Mouse (Mus musculus): ENCODE measurements around the gene Naa38. TPM values are rescaled to one million over a fixed set of nuclear protein-coding genes. Genes with fewer than 3 reads are reported as not detected.
"Not testable (repeated sequence)": the region's sequence is repeated elsewhere in the genome, so short reads cannot be mapped to it uniquely, and the experiment has no call there.

Naa38 gene
- total RNA-seq, 2 experiments from 2014 or later = 62.4 to 86.0 TPM

DNA sequence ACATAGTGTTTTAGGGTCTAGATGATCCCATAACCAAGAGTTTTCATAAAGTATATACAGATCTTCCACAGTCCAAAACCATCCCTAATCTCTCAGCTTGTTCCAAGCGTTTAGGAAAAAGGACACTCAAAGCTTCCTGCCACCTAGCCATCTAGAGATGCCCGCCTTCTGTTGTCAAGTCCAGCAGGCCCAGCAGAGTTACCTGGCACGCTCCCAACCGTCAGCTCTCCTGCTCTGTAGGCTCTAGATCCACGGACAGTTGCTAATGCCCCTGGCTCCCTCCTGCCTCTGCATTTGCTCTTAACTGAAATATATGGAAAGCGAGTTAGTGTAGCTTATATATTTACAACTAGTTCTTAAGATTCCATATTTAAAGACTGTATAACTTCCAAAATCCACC lies 13.9 kb upstream of the Naa38 start:
- intact Hi-C loops (cut with DNase I) = loop anchor here (10.0 kb wide), 1 partner anchor 187 kb away; the partner anchor contains the start of gene Alox8
- Histone ChIP-seq H3K27ac (no peak overlapping the region), H3K4me3 (no peak overlapping the region)
- no peak for TF ChIP-seq CTCF (IDR thresholded peaks at IDR 0.05)
- no peak for DNase-seq

DNA sequence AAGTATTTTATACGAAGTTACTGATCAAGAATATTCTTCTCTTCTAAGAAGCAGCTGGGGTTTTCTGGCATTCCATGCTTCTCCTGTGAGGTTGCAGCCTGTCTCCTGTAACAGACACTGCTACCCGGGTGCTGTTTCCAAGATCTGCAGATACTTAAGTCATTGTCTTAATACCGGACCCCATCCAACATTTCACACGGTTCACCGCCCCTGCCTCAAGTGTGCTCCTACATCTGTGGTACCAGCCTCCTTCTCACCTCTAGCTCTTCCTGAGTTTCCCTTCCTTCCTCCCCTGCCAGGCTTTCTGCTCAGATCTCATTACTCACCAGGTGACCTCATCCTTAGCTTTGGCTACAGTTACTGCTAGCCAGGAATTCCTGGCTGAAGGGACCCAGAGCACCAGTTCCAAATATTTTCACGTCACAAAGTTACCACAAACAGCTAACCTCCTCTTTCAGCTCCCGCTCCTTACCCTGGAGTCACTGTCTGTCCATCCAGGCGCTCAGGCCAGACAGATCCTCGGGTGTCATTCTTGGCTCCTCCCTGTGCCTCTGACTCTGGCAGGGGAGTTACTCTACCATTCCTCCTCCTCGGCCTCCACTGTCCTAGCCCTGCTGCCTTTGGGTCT lies 12.7 kb upstream of the Naa38 start:
- no peak overlapping the region for H3K4me3 ChIP-seq
- peak overlapping the region; percentile 9; the same call in 1 of the 2 replicates for H3K27ac ChIP-seq
- intact Hi-C loops (cut with DNase I) = loop anchor here (10.0 kb wide), 1 partner anchor 188 kb away; the partner anchor contains the start of gene Alox8
- peak; percentile 50 for DNase-seq
- no peak for TF ChIP-seq CTCF (IDR thresholded peaks at IDR 0.05)

DNA sequence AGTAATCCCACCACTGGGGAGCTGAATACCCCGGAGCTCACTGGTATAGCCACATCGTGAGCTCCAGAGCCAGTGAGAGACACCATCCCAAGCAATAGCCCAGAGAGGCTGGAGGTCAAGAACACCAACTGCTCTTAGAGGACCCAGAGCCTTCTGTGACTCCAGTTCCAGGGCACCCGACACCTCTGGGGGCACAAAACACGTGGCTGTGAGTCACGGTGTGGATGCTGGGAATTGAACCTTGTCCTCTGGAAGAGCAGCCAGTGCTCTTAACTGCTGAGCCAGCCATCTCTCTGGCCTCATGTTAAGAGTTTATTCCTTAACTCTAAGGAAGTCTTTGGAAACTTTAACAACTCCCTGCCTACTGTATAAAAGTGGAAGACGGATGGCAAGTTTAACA lies 10.3 kb upstream of the Naa38 start:
- Histone ChIP-seq H3K27ac (no peak overlapping the region), H3K4me3 (no peak overlapping the region)
- intact Hi-C loops (cut with DNase I) = loop anchor here (5.0 to 10.0 kb wide), 2 partner anchors 63 to 190 kb away; partner anchors contain the start of genes Alox8, Cntrob and Trappc1
- no peak for DNase-seq
- no peak for TF ChIP-seq CTCF (IDR thresholded peaks at IDR 0.05)

DNA sequence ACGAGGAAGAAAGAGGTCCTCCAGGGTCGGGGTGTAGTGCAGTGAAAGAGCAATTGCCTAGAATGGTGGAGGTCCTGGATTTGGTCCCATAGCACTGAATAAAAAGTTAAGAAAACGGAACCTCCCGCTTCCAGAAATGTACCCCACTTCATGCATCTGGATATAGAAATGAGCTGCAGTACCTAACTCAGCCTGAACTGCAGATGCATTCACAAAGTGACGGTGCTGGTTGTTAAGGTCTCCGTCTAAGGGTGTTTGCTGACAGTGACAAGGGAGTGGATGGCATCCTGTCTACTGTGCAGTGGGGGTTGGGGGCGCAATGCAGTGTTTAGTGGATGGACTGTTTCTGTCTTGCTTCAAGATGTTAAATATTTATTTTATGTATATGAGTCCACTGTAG lies 8.5 kb upstream of the Naa38 start:
- DNase-seq = no peak
- no peak overlapping the region for H3K4me3 ChIP-seq
- no peak overlapping the region for H3K27ac ChIP-seq
- intact Hi-C loops (cut with DNase I) = loop anchor here (5.0 to 10.0 kb wide), 2 partner anchors 64 to 192 kb away; partner anchors contain the start of genes Alox8, Cntrob and Trappc1
- TF ChIP-seq CTCF (IDR thresholded peaks at IDR 0.05) = no peak

DNA sequence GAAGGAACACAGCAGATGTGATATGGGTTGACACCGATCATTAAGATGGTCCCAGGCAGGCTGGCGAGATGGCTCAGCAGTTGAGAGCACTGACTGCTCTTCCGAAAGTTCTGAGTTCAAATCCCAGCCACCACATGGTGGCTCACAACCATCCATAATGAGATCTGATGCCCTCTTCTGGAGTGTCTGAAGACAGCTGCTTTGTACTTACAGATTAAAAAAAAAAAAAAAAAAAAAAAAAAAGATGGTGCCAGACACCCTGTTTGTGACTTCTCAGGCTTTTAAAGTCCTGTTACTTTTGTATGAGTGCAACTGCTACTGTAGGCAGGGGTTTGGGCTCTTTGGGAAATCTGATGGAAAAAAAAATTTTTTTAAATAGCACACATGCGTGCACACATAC lies 6.6 kb upstream of the Naa38 start:
- peak; percentile 13; the same call in 1 of the 2 replicates for TF ChIP-seq CTCF (IDR thresholded peaks at IDR 0.05)
- intact Hi-C loops (cut with DNase I) = loop anchor here (5.0 to 10.0 kb wide), 2 partner anchors 66 to 194 kb away; partner anchors contain the start of genes Alox8, Cntrob and Trappc1
- DNase-seq = no peak
- no peak overlapping the region for H3K27ac ChIP-seq
- H3K4me3 ChIP-seq = no peak overlapping the region

DNA sequence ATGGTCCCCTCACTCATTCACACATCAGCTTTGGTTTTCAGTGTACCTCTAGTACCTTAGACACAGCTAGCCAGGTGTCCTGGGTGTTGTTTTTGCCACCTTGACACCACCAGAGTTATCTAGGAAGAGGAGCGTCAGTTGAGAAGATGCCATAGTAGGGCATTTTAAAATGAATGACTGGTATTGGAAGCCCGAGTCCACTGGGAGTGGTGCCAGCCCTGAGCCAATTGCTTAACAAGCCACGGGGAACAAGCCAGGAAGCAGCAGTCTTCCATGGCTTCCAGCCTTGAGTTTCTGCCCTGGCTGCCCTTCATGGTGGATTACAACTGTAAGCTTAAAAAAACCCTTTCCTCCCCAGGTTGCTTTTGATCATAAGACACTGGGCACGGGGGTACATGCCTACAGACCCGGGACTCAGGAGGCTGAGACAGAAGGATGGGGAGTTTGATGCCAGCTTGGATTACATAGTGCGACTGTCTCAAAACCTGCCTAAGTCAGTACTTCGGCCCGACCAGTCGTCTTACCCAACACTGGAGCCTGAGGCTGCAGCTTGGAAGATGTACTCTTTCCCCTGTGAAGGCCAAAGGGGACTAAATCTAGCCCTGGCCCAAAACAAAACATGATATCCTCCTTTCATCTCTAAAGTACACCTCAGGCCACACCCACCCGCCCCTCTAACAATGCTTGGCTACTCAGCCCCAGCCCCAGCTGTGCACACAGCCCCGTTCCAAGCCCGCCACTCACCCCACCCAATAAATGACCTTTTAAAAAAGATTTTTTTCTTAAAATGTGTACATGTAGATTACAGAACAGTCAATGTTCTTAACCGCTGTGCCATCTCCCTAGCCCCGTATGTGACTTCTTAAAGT lies 5.5 kb upstream of the Naa38 start:
- no peak overlapping the region for H3K4me3 ChIP-seq
- peak overlapping the region; percentile 52 for H3K27ac ChIP-seq
- DNase-seq = peak; percentile 74
- no peak for TF ChIP-seq CTCF (IDR thresholded peaks at IDR 0.05)
- intact Hi-C loops (cut with DNase I) = loop anchor here (1.0 to 10.0 kb wide), 4 partner anchors 67 to 195 kb away; partner anchors contain the start of genes Alox8, Cntrob and Trappc1

DNA sequence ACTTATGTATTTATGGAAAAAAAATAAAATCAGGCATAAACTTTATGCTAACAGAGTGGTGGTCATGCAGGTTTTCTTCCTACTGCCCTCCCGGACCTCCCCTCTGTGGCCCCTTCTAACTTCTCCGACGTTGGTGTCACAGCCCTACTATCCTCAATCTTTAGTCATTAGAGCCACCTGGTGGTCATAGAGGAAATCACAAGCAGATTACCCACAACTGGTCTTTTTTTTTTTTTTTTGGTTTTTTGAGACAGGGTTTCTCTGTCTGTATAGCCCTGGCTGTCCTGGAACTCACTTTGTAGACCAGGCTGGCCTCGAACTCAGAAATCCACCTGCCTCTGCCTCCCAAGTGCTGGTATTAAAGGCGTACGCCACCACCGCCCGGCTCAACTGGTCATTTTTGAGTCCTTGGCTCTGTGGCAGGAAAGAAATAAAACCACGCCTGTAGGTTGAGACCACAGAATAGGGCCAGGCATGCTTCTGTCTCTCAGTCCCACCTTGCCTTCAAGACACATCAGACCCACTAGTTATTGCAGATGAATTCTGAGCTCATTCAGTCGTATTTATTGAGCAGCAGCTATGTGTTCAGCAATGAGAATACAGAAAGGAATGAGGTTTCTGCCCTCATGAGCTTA lies 4.8 kb upstream of the Naa38 start:
- intact Hi-C loops (cut with DNase I) = loop anchor here (1.0 kb wide), 2 partner anchors 118 to 122 kb away; no protein-coding TSS in a partner anchor
- no peak overlapping the region for H3K4me3 ChIP-seq
- H3K27ac ChIP-seq = peak overlapping the region; percentile 52; the same call in 1 of the 2 replicates
- peak; percentile 75 for TF ChIP-seq CTCF (IDR thresholded peaks at IDR 0.05)
- peak; percentile 47 for DNase-seq

DNA sequence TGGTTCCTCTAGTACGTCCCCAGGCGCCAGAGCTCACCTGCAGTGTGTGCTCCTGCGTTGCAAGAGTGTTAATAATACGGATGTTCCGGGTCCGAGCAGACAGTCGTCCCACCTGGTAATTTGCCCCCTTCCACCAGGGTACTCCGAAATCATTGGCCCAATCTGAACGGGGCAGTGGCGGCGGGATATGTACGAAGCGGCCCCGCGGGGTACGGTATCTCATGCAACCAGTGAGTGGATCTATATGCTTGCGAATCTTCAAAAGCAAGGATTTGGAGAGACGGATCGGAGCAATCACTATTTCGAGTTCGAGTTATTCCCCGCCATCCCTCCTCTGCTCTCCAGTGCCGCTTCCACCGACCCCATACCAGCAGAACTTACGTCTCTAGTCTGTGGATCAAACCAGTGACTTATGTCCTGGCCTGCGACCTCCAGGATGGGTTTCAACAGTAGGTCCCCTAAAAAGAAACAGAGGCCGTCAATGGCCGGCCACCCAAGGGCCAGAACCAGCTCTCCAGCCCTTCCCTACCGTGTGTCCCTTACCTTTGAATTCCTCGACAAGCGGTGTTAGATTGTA lies 608 bp upstream of the Naa38 start:
- Histone ChIP-seq H3K27ac (peak overlapping the region; percentile 96), H3K4me3 (peak overlapping the region; percentile 85)
- intact Hi-C loops (cut with DNase I); DNase-seq: not testable (repeated sequence)

DNA sequence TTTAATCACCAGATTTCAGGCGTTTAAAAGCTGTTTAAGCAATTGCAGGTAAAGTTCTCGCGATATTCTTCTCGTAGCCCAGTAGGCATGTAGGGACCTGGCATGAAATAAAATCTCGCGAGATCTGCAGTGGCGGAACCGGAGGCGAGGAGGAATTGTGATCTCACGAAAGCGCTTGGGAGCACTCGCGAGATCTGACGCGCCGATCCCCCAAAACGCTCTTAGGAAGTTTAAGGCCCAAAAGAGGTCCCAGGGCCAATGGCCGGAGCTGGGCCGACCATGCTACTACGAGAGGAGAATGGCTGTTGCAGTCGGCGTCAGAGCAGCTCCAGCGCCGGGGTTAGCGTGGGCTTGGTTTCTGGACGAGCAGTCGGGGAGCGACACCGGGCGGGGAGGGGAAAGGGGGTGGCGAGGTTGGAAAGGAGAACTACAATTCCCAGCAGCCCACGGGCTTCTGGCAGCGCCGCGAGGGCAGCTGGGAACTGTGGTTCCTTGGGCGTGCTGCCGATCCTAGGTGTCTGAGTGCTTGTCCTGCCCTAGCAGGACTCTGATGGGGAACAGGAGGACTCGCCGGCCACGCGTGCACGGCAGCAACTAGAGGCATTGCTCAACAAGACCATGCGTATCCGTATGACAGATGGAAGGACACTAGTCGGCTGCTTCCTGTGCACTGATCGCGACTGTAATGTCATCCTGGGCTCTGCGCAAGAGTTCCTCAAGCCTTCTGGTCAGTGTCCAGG lies 517 bp downstream of the Naa38 start:
- TF ChIP-seq CTCF (IDR thresholded peaks at IDR 0.05) = no peak
- Histone ChIP-seq H3K4me3 (peak overlapping the region; percentile 85), H3K27ac (peak overlapping the region; percentile 96)
- intact Hi-C loops (cut with DNase I) = no loop called here
- peak; percentile 97 for DNase-seq

DNA sequence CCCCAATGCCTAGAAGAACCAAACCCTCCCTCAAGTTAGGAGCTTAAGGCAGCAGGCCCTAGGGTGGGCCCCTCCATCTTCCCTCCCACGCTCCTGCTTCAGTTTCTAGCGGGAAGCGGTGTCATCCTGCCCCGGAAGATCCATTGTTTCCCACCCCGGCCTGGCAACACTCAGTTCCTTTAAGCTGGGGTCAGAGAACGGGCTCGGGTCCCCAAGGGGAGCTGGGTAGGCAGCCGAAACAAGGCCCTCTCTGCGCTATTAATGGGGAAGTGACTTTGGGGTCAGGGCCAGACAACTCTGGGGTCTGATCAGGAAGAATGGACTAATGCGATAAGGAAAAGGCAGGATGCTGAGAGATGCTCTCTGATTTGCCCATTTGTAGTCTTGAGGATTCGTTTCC lies 1.5 kb downstream of the Naa38 start:
- no peak for TF ChIP-seq CTCF (IDR thresholded peaks at IDR 0.05)
- Histone ChIP-seq H3K27ac (peak overlapping the region; percentile 96), H3K4me3 (peak overlapping the region; percentile 85)
- peak; percentile 64 for DNase-seq
- intact Hi-C loops (cut with DNase I) = no loop called here

DNA sequence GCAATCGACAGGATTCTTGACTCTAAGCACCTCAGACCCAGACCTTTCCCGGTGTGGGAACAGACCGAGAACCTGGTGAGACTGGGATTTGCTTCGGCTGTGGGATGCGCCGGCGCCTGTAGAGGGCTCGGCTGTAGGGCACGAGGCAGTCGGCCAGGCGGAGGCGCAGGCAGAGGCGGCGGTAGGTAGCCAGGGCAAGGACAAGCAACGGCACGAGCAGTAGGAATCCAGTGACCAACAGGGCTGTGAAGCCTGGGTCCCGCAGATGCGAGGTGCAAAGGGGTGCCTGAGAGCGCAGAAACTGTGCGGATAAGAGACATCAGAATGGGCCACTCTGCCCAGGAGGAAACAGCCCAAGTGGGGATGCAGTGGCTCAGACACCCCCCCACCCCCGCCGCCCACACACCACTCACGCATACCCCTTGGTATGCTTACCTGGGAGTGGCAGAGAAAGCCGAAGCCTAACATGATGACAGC lies 2.3 kb downstream of the Naa38 start:
- Histone ChIP-seq H3K4me3 (peak overlapping the region; percentile 85), H3K27ac (peak overlapping the region; percentile 96)
- DNase-seq = peak; percentile 36
- no peak for TF ChIP-seq CTCF (IDR thresholded peaks at IDR 0.05)
- intact Hi-C loops (cut with DNase I) = no loop called here

Measured in gastrocnemius, adult 2 months (tissue).